Mouse (Mus musculus) heart, embryonic 10.5 days (tissue): Measurements from ENCODE around the gene Sp2. TPM values are rescaled to one million over a fixed set of nuclear protein-coding genes. Genes with fewer than 3 reads are reported as not detected.
A peak's percentile ranks its signal among the peaks of the same experiment; 100 is the strongest.

Experiments
- DNase-seq: peaks from one replicate; pipeline ENCODE4 v3.0.0-alpha.2; 2017; ENCODE audit warnings: low spot score
- H3K27ac ChIP-seq: fragments of 300-500 bp; sonication (generic); 2 replicates; pipeline ENCODE4 v1.5.1; 2016; ENCODE audit warnings: mild to moderate bottlenecking
- H3K27me3 ChIP-seq: fragments of 300-500 bp; sonication (generic); 2 replicates; pipeline ENCODE4 v1.6.1; 2016; ENCODE audit warnings: mild to moderate bottlenecking; ENCODE audit not compliant: poor library complexity, insufficient read depth, severe bottlenecking
- H3K36me3 ChIP-seq: fragments of 300-500 bp; sonication (generic); 2 replicates; pipeline ENCODE4 v1.6.1; 2016; ENCODE audit warnings: mild to moderate bottlenecking, moderate library complexity
- H3K4me1 ChIP-seq: fragments of 300-500 bp; sonication (generic); 2 replicates; pipeline ENCODE4 v1.6.1; 2016; ENCODE audit warnings: mild to moderate bottlenecking
- H3K4me3 ChIP-seq: fragments of 300-500 bp; sonication (generic); 2 replicates; pipeline ENCODE4 v1.5.1; 2016; ENCODE audit warnings: mild to moderate bottlenecking, moderate library complexity
- H3K9me3 ChIP-seq: fragments of 300-500 bp; sonication (generic); 2 replicates; pipeline ENCODE4 v1.6.1; 2016; ENCODE audit warnings: mild to moderate bottlenecking, moderate library complexity
- WGBS: fragments of 180-500 bp; shearing (Covaris S2); methylation state at CpG from one replicate; pipeline ENCODE4 v1.1.7; 2016; 5-methylcytosine and 5-hydroxymethylcytosine counted together
- polyA plus RNA-seq: library from polyadenylated mRNA; unstranded; fragments of >200 nt; fragmentation: Nextera tagmentation; extraction: Ambion mirVana; gene quantifications from 2 replicates; pipeline ENCODE4 v1.2.1, GENCODE M21; 2016

Sp2 gene
- polyA plus RNA-seq, 1 experiment from 2014 or later: 20.1 TPM

GRCm38 (mm10) chr11:97017696-97018582, 35.2 kb upstream of the Sp2 start:
- Histone ChIP-seq H3K36me3 (0 out of 2 replicates have a peak, but pooled peaks cover 3% of the 10 kb centered on the region), H3K9me3 (no peaks in the 10 kb centered on the region), H3K4me1 (peaks cover 41% of the 10 kb centered on the region), H3K27me3 (peaks cover 99% of the 10 kb centered on the region), H3K4me3 (peak overlapping the region; percentile 54), H3K27ac (no peak overlapping the region)
- DNase-seq: peak; percentile 70
- under 1% methylated on average over 36 of the region's 36 CpGs for WGBS

DNA sequence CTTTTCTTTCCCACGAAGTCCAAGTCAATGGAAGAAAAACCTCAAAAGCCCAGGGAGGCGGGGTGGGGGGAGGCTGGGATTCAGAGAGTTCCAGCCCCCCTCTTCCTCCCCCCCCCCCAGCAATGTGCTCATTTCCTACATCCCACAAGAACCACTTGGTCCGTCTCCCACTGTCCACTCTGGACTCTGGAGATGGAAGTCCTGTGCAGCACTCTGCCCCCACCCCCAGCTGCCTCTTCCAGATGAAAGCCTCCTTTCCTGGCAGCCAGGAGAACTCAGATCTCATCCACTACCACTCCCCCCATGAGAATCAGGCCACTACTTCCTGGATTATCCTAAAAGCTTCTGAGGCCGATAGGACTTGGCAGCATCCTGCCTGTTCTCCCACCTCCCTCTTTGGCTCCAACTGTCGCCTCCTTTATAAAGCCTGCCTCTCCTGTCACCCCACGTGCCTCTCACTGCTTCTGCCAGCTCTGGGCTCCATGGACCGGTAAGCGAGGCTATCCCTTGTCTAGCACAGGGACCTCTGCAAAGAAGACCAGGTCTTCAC, 30.4 kb upstream of the Sp2 start, which contains the start of gene Sp6:
Gene Sp6, plus strand, starts transcription at position 274 of the 550 bp plus-strand sequence.
- Histone ChIP-seq H3K27ac (no peak within 1 kb of the TSS), H3K4me3 (no peak within 1 kb of the TSS), H3K9me3 (no peaks in the 10 kb centered on the region), H3K27me3 (peaks cover 99% of the 10 kb centered on the region), H3K36me3 (no peaks in the 10 kb centered on the region), H3K4me1 (peaks cover 16% of the 10 kb centered on the region)
- DNase-seq: no peak
- WGBS: 23% methylated on average over 8 of the region's 8 CpGs

GRCm38 (mm10) chr11:97009198-97009790, 26.5 kb upstream of the Sp2 start:
- peaks cover 83% of the 10 kb centered on the region for H3K27me3 ChIP-seq
- H3K27ac ChIP-seq: no peak overlapping the region
- WGBS: 19% methylated on average over 8 of the region's 8 CpGs
- H3K4me1 ChIP-seq: peaks cover 20% of the 10 kb centered on the region
- H3K36me3 ChIP-seq: no peaks in the 10 kb centered on the region
- H3K4me3 ChIP-seq: no peak overlapping the region
- no peaks in the 10 kb centered on the region for H3K9me3 ChIP-seq
- DNase-seq: no peak

DNA sequence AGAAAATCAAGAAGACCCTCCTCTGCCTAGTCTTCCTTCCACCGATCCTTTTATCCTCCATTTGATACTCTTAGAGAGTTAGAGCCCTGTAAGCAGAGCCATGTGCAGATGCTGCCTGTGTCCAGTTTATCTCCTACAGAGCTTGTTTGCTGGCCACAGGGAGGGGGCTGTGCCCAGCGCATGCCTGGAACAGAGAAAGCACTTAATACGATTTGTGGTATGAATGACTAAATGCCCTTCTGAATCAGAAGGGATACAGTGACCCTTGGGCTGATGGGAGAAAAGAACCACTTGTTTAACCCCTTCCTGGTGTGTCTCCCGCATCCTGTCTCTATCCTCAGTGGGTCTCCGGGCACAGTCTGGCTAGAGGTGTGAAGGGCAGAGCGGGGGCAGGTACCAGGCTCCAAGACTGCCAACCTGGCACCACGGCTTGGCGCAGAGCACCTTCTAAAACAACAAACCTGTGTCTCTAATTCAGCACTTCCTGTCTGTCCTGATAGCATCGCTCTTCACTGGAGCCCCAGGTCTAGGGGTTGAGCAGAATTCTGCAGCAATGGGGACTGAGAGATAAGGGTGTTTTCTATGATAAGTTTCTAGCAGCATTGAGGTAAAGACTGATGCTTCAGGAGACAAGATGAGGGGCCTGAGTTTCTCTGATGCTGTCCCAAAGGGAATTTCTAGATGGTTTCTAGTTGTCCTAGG, 24.5 kb upstream of the Sp2 start:
- no peak overlapping the region for H3K27ac ChIP-seq
- H3K4me3 ChIP-seq: no peak overlapping the region
- no peaks in the 10 kb centered on the region for H3K36me3 ChIP-seq
- peaks cover 83% of the 10 kb centered on the region for H3K27me3 ChIP-seq
- no peaks in the 10 kb centered on the region for H3K9me3 ChIP-seq
- H3K4me1 ChIP-seq: peaks cover 20% of the 10 kb centered on the region
- DNase-seq: no peak
- WGBS: 49% methylated on average over 9 of the region's 9 CpGs

- Histone ChIP-seq H3K4me1 (peaks cover 17% of the 10 kb centered on the region), H3K4me3 (no peak overlapping the region), H3K9me3 (no peaks in the 10 kb centered on the region), H3K27ac (no peak overlapping the region), H3K27me3 (peaks cover 83% of the 10 kb centered on the region), H3K36me3 (no peaks in the 10 kb centered on the region)
- 39% methylated on average over 5 of the region's 5 CpGs for WGBS
- DNase-seq: no peak
Observed at GRCm38 (mm10) chr11:97003170-97003569, 20.4 kb upstream of the Sp2 start.

GRCm38 (mm10) chr11:96997380-96997956, 14.7 kb upstream of the Sp2 start:
- H3K27ac ChIP-seq: peak overlapping the region; percentile 80
- H3K36me3 ChIP-seq: no peaks in the 10 kb centered on the region
- DNase-seq: no peak
- 5% methylated on average over 30 of the region's 30 CpGs for WGBS
- peaks cover 36% of the 10 kb centered on the region for H3K4me1 ChIP-seq
- peak overlapping the region; percentile 56 for H3K4me3 ChIP-seq
- peaks cover 98% of the 10 kb centered on the region for H3K27me3 ChIP-seq
- H3K9me3 ChIP-seq: no peaks in the 10 kb centered on the region

GRCm38 (mm10) chr11:96996773-96997379, 14.1 kb upstream of the Sp2 start:
- 11% methylated on average over 17 of the region's 17 CpGs for WGBS
- no peak for DNase-seq
- no peaks in the 10 kb centered on the region for H3K9me3 ChIP-seq
- peaks cover 92% of the 10 kb centered on the region for H3K27me3 ChIP-seq
- H3K36me3 ChIP-seq: no peaks in the 10 kb centered on the region
- peaks cover 42% of the 10 kb centered on the region for H3K4me1 ChIP-seq
- H3K4me3 ChIP-seq: peak overlapping the region; percentile 56
- H3K27ac ChIP-seq: peak overlapping the region; percentile 80

DNA sequence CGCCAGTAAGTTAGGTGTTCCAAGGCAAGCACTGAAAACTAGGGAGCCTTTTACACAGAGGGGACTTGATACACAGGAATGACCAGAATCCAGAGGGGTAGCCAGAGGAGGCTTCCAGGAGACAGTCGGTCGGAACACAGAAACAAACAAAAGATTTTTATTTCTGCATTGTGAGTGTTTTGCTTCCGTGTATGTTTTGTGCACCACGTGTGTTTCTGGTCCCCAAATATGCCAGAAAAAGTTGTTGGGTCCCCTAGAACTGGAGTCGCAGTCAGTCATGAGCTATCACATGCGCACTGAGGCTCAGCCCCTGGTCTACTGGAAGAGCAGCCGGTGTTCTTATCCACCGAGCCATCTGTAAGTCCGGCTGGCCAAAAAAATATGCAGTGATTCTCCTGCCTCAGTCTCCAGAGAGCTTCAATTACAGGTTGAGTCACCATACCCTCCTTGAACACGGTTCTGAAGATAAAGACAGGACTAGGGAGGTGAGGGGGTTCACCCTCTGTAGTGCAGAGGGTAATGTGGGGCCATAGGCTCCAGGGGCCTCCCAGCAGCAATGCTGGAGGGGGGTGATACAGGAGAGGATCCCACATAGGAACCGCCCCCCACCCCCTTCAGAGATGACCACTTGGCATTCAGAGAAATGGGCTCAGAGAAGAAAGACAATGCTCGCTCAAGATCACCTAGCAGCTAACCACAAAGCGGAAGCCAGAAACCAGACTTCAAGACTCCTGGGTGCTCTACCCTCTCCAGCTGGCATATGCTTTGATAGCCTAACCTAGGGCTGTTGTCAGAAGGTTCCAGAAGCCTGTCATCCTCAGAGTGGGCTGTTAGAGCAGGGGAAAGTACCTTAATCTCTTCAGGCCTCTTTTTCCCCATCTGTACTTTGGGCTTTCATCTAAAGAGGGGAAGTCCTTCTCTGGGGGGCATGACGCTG, 13.3 kb upstream of the Sp2 start:
- Histone ChIP-seq H3K4me3 (no peak overlapping the region), H3K27me3 (peaks cover 92% of the 10 kb centered on the region), H3K36me3 (no peaks in the 10 kb centered on the region), H3K4me1 (peaks cover 50% of the 10 kb centered on the region), H3K27ac (peak overlapping the region; percentile 80; the same call in 1 of the 2 replicates), H3K9me3 (no peaks in the 10 kb centered on the region)
- 62% methylated on average over 15 of the region's 15 CpGs for WGBS
- DNase-seq: no peak

- WGBS: 23% methylated on average over 5 of the region's 5 CpGs
- peak overlapping the region; percentile 7; the same call in 1 of the 2 replicates for H3K27ac ChIP-seq
- H3K4me1 ChIP-seq: peaks cover 47% of the 10 kb centered on the region
- no peak for DNase-seq
- H3K9me3 ChIP-seq: no peaks in the 10 kb centered on the region
- no peaks in the 10 kb centered on the region for H3K36me3 ChIP-seq
- no peak overlapping the region for H3K4me3 ChIP-seq
- H3K27me3 ChIP-seq: peaks cover 86% of the 10 kb centered on the region
Observed at GRCm38 (mm10) chr11:96995031-96995430, 12.3 kb upstream of the Sp2 start.

- no peak for DNase-seq
- Histone ChIP-seq H3K27me3 (peaks cover 85% of the 10 kb centered on the region), H3K36me3 (no peaks in the 10 kb centered on the region), H3K4me1 (peaks cover 53% of the 10 kb centered on the region), H3K27ac (peak overlapping the region; percentile 62; the same call in 1 of the 2 replicates), H3K4me3 (0 out of 2 replicates have a peak overlapping the region, but pooled peaks have one; percentile 12), H3K9me3 (no peaks in the 10 kb centered on the region)
- 16% methylated on average over 8 of the region's 8 CpGs for WGBS
Observed at GRCm38 (mm10) chr11:96992722-96993311, 10.1 kb upstream of the Sp2 start.

DNA sequence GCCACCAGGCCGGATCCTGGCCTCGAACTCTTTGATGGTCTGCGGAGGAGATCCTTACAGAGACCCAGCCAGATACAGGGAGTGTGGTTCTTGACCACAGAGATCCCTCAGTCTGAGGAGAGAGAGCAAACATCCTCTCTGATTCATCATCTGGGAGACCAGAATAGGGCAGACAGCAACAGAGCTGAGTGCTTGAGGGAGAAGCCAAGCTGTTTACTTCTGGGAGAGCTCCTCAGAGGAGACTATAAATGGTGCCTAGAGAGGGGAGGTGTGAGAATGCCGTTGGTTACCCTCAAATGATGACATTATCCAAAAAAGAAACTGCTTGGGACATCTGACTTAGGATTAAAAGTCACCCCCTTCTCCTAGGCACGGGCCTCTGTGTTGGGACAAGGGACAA, 8.7 kb upstream of the Sp2 start:
- Histone ChIP-seq H3K4me3 (no peak overlapping the region), H3K27me3 (peaks cover 85% of the 10 kb centered on the region), H3K9me3 (no peaks in the 10 kb centered on the region), H3K36me3 (no peaks in the 10 kb centered on the region), H3K27ac (no peak overlapping the region; the same call in 1 of the 2 replicates), H3K4me1 (peaks cover 48% of the 10 kb centered on the region)
- 67% methylated on average over 5 of the region's 5 CpGs for WGBS
- DNase-seq: no peak
